Mouse (Mus musculus): ENCODE results near the gene Snx1. TPM values are rescaled to one million over a fixed set of nuclear protein-coding genes. Genes with fewer than 3 reads are reported as not detected.

The Snx1 gene
- polyA plus RNA-seq, 1 experiment from 2014 or later, result 75.9 TPM

DNA sequence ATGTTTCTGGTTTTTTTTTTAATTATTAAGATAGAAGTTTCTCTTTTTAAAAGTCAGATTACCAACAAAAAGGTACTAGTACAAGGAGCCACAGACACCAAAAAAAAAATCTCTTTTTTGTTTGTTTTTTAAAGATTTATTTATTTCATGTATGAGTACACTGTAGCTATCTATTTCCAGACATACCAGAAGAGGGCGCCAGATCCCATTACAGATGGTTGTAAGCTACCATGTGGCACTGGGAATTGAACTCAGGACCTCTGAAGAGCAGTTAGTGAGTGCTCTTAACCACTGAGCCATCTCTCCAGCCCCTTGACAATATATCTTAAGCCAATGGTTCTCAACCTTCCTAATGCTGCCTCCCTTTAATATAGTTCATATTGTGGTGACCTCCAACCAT is 72.8 kb downstream of the Snx1 start:
- H3K9me3 ChIP-seq (ENCODE audit: control insufficient read depth, low read length), result no peaks in the 10 kb centered on the region
- no peak overlapping the region for H3K4me2 ChIP-seq (replicated peaks)
- WGBS, result 23% methylated on average over 1 of the region's 1 CpGs
- no peak overlapping the region for H3K27ac ChIP-seq
- ATAC-seq (ENCODE audit: low FRiP score) (no peak), DNase-seq (ENCODE audit: low spot score) (no peak)
- H3K9ac ChIP-seq, result no peak overlapping the region
- H3K36me3 ChIP-seq (replicated peaks; ENCODE audit: control insufficient read depth, insufficient read depth), result no peaks in the 10 kb centered on the region
- no peak overlapping the region for H3K4me3 ChIP-seq (replicated peaks; ENCODE audit: low read length)
- no peaks in the 10 kb centered on the region for H3K27me3 ChIP-seq (ENCODE audit: control insufficient read depth, insufficient read depth, low read length)
- H3K4me1 ChIP-seq (replicated peaks; ENCODE audit: control insufficient read depth, insufficient read depth, low read length), result no peaks in the 10 kb centered on the region

DNA sequence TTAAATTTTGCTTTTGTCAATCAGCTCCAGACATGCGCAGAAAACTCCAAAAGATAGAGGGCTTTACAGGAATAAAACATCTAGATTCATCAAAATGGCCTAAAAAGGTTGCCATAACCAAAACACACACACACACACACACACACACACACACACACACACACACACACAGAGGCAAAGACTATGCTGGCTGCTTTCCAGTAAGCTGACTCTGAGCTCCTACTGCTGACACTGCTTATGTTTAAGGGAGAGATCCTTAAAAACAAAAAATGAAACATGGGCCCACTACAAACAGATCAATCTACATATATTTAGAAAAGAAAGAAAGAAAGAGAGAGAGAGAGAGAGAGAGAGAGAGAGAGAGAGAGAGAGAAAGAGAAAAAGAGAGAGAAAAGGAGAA is 73.7 kb downstream of the Snx1 start:
- H3K4me1 ChIP-seq (replicated peaks; ENCODE audit: control insufficient read depth, insufficient read depth, low read length), result no peaks in the 10 kb centered on the region
- no peak overlapping the region for H3K27ac ChIP-seq
- 91% methylated on average over 1 of the region's 1 CpGs for WGBS
- no peaks in the 10 kb centered on the region for H3K36me3 ChIP-seq (replicated peaks; ENCODE audit: control insufficient read depth, insufficient read depth)
- H3K4me2 ChIP-seq (replicated peaks), result no peak overlapping the region
- no peak for ATAC-seq (ENCODE audit: low FRiP score)
- no peak overlapping the region for H3K4me3 ChIP-seq (replicated peaks; ENCODE audit: low read length)
- no peaks in the 10 kb centered on the region for H3K27me3 ChIP-seq (ENCODE audit: control insufficient read depth, insufficient read depth, low read length)
- DNase-seq (ENCODE audit: low spot score), result no peak
- no peaks in the 10 kb centered on the region for H3K9me3 ChIP-seq (ENCODE audit: control insufficient read depth, low read length)
- no peak overlapping the region for H3K9ac ChIP-seq

DNA sequence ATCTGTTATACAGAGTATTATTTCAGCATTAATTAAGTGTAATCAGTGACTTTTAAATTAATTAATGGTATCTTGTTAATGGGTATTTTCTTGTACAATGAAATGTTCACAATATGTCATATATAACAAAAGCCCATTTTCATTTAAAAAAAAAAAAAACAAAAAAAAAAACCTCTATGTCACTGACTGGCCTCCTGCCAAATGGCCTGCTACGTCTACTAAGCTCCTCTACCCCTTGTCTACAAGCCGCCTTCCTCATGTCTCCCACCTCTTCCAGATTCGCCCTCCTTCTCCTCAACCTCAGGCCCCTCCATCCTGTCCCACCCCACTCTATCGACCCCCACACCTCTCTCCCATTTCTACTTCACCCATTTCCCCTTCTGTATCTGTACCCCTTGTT is 74.9 kb downstream of the Snx1 start:
- Histone ChIP-seq H3K27ac (no peak overlapping the region), H3K9me3 (ENCODE audit: control insufficient read depth, low read length) (no peaks in the 10 kb centered on the region), H3K27me3 (ENCODE audit: control insufficient read depth, insufficient read depth, low read length) (no peaks in the 10 kb centered on the region), H3K36me3 (replicated peaks; ENCODE audit: control insufficient read depth, insufficient read depth) (no peaks in the 10 kb centered on the region), H3K4me1 (replicated peaks; ENCODE audit: control insufficient read depth, insufficient read depth, low read length) (no peaks in the 10 kb centered on the region), H3K4me3 (replicated peaks; ENCODE audit: low read length) (no peak overlapping the region), H3K9ac (no peak overlapping the region), H3K4me2 (replicated peaks) (no peak overlapping the region)
- ATAC-seq (ENCODE audit: low FRiP score) (no peak), DNase-seq (ENCODE audit: low spot score) (no peak)
- 71% methylated on average over 4 of the region's 4 CpGs for whole genome bisulfite sequencing

DNA sequence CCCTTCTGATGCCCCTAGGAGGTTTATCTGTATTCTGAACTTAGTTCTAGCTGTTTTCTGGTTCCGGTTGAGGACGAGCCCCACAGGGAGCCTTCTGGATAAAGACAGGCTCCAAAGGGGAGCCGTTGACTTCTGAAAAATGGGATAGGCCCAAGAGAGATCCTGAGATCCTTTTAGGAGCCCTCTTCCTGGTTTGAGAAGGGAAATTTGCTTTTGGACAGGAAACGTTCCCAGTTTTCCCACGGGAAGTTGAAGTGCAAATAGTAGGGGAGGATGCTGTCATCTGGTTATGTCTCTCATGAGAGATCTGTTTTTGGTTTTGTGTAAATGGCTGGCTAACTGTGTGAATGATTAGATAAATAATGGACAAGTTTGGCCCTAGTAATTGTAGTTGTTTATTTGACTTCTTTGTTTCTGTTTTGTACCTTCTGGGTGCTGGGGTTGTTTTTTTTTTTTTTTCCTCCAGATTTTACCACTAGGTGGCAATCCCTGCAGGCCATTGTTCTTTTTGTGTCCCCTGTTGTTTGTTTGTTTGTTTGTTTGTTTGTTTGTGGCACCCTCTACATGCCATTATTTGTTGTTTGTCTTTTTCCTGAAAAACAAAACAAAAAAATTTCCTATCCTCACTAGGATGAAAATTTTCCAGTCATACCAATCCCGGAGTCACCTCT is 76.3 kb downstream of the Snx1 start:
- Histone ChIP-seq H3K4me3 (replicated peaks; ENCODE audit: low read length) (no peak overlapping the region), H3K4me2 (replicated peaks) (no peak overlapping the region), H3K27me3 (ENCODE audit: control insufficient read depth, insufficient read depth, low read length) (no peaks in the 10 kb centered on the region), H3K27ac (no peak overlapping the region), H3K4me1 (replicated peaks; ENCODE audit: control insufficient read depth, insufficient read depth, low read length) (no peaks in the 10 kb centered on the region), H3K36me3 (replicated peaks; ENCODE audit: control insufficient read depth, insufficient read depth) (no peaks in the 10 kb centered on the region; the same call in 1 of the 2 replicates), H3K9me3 (ENCODE audit: control insufficient read depth, low read length) (no peaks in the 10 kb centered on the region), H3K9ac (no peak overlapping the region)
- DNase-seq (ENCODE audit: low spot score) (no peak), ATAC-seq (ENCODE audit: low FRiP score) (no peak)
- WGBS, result 64% methylated on average over 6 of the region's 6 CpGs

DNA sequence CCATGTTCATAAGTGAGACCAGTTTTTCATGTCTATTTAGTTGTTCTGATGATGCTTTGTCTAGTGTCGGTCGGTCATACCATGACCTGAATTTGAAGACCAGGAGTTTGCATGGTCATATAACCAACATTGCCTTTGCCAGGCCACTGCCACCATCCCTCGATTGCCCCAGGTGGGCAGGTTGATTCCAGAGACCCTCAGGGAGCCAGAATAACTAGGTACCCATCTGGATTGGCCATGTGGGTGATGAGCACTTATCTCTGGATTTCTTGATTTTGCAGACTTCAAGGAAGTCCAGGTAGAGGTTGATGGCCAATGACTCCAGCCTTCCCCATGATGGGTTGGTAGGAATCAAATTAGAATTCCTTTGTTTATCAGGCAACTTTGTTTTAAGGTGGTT is 83.1 kb downstream of the Snx1 start:
- H3K4me2 ChIP-seq (replicated peaks), result no peak overlapping the region
- DNase-seq (ENCODE audit: low spot score) (no peak), ATAC-seq (ENCODE audit: low FRiP score) (no peak)
- no peak overlapping the region for H3K27ac ChIP-seq
- no peak overlapping the region for H3K4me3 ChIP-seq (replicated peaks; ENCODE audit: low read length)
- peaks cover 26% of the 10 kb centered on the region for H3K36me3 ChIP-seq (replicated peaks; ENCODE audit: control insufficient read depth, insufficient read depth)
- H3K9me3 ChIP-seq (ENCODE audit: control insufficient read depth, low read length), result no peaks in the 10 kb centered on the region
- H3K9ac ChIP-seq, result no peak overlapping the region
- no peaks in the 10 kb centered on the region for H3K4me1 ChIP-seq (replicated peaks; ENCODE audit: control insufficient read depth, insufficient read depth, low read length)
- no peaks in the 10 kb centered on the region for H3K27me3 ChIP-seq (ENCODE audit: control insufficient read depth, insufficient read depth, low read length)
- 99% methylated on average over 3 of the region's 3 CpGs for WGBS

DNA sequence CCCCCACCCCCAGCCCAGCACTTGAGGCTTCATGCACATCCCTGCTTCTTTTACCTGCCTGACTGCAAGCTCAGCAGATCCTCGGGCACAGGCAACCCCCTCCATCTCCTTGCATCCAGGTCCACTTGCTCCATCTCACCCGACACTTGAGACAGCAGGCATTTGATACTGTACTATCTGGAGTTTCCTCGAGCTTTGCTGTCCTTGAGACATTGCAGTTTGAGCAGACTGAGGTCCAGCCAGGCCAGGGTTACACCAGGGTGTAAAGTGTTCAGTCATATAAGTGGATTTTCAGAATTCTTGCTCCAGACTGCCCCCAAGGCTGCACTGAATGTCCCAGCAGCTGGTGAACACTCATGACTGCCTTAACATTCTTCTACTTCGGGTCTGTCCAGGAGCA is 84.1 kb downstream of the Snx1 start:
- WGBS, result 92% methylated on average over 4 of the region's 4 CpGs
- Histone ChIP-seq H3K27ac (no peak overlapping the region), H3K4me2 (replicated peaks) (no peak overlapping the region), H3K36me3 (replicated peaks; ENCODE audit: control insufficient read depth, insufficient read depth) (peaks cover 33% of the 10 kb centered on the region), H3K4me1 (replicated peaks; ENCODE audit: control insufficient read depth, insufficient read depth, low read length) (no peaks in the 10 kb centered on the region), H3K9me3 (ENCODE audit: control insufficient read depth, low read length) (no peaks in the 10 kb centered on the region), H3K27me3 (ENCODE audit: control insufficient read depth, insufficient read depth, low read length) (no peaks in the 10 kb centered on the region), H3K9ac (no peak overlapping the region), H3K4me3 (replicated peaks; ENCODE audit: low read length) (no peak overlapping the region)
- ATAC-seq (ENCODE audit: low FRiP score) (no peak), DNase-seq (ENCODE audit: low spot score) (no peak)

DNA sequence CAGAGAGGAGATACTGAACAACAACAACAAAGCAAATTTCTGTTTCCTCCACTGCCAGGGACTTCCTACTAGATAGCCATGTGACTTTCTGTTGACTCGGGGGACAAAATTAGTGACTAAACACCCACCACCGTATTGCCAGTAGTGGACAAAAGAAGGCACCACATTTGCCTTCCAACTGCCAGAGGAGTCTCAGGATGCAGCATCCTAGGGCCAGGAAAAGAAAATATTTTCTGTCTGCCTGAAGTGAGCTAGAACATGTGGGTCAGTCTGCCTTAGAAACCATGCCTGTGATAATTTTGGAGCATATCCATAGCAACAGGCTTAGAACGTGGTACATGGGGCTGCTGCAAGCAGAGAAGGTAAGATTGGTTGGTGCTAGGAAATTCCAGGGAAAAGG is 85.6 kb downstream of the Snx1 start:
- H3K9ac ChIP-seq, result no peak overlapping the region
- no peak overlapping the region for H3K4me3 ChIP-seq (replicated peaks; ENCODE audit: low read length)
- H3K27me3 ChIP-seq (ENCODE audit: control insufficient read depth, insufficient read depth, low read length), result no peaks in the 10 kb centered on the region
- peaks cover 40% of the 10 kb centered on the region for H3K36me3 ChIP-seq (replicated peaks; ENCODE audit: control insufficient read depth, insufficient read depth)
- DNase-seq (ENCODE audit: low spot score), result no peak
- no peaks in the 10 kb centered on the region for H3K9me3 ChIP-seq (ENCODE audit: control insufficient read depth, low read length)
- ATAC-seq (ENCODE audit: low FRiP score), result no peak
- no peak overlapping the region for H3K27ac ChIP-seq
- H3K4me2 ChIP-seq (replicated peaks), result no peak overlapping the region
- no peaks in the 10 kb centered on the region for H3K4me1 ChIP-seq (replicated peaks; ENCODE audit: control insufficient read depth, insufficient read depth, low read length)
- WGBS, result 93% methylated on average over 3 of the region's 3 CpGs

DNA sequence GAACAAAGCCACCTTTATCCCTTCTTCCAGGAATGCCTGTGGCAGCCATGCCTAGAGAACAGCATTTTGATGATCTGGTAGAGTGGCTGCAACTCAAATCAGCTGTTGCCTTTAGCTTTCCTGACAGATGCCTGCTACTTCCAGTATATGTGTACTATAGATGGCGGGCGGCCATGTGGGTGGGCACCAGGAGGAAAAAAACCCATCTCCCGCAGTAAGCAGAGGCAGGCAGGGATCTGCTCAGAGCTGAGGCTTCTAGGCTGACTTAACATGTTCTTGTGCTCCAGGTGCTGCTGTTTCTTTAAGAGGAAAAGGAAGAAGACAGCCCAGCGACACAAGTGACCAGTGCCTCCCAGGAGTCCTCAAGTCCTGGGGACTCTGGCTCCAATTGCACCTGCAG is 87.1 kb downstream of the Snx1 start:
- Histone ChIP-seq H3K27ac (no peak overlapping the region), H3K9me3 (ENCODE audit: control insufficient read depth, low read length) (no peaks in the 10 kb centered on the region), H3K4me3 (replicated peaks; ENCODE audit: low read length) (no peak overlapping the region), H3K9ac (no peak overlapping the region), H3K4me2 (replicated peaks) (no peak overlapping the region), H3K36me3 (replicated peaks; ENCODE audit: control insufficient read depth, insufficient read depth) (peaks cover 51% of the 10 kb centered on the region), H3K4me1 (replicated peaks; ENCODE audit: control insufficient read depth, insufficient read depth, low read length) (no peaks in the 10 kb centered on the region), H3K27me3 (ENCODE audit: control insufficient read depth, insufficient read depth, low read length) (no peaks in the 10 kb centered on the region)
- 92% methylated on average over 4 of the region's 4 CpGs for WGBS
- ATAC-seq (ENCODE audit: low FRiP score), result no peak
- no peak for DNase-seq (ENCODE audit: low spot score)

DNA sequence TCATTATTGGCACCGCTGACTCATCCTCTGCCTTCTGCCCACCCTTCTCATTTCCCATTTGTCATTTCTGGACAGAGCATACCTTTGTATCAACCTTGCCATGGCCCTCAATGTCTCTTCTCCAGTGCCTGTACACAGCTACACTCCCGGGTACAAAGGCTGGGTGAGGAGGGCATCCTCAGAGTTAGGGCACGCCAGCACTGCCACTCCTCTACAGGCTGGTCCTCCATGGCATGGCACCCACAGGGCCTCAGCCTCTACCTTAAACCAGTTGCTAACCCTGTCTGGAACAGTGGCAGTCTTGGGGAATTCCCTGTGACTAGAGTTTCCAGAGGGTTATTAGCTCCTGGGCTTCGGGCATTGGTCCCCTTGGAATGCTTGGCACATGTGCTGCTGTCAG is 87.8 kb downstream of the Snx1 start:
- no peak overlapping the region for H3K27ac ChIP-seq
- no peaks in the 10 kb centered on the region for H3K9me3 ChIP-seq (ENCODE audit: control insufficient read depth, low read length)
- no peaks in the 10 kb centered on the region for H3K4me1 ChIP-seq (replicated peaks; ENCODE audit: control insufficient read depth, insufficient read depth, low read length)
- H3K4me2 ChIP-seq (replicated peaks), result no peak overlapping the region
- WGBS, result 94% methylated on average over 4 of the region's 4 CpGs
- no peaks in the 10 kb centered on the region for H3K27me3 ChIP-seq (ENCODE audit: control insufficient read depth, insufficient read depth, low read length)
- no peak overlapping the region for H3K4me3 ChIP-seq (replicated peaks; ENCODE audit: low read length)
- DNase-seq (ENCODE audit: low spot score) (no peak), ATAC-seq (ENCODE audit: low FRiP score) (no peak)
- H3K36me3 ChIP-seq (replicated peaks; ENCODE audit: control insufficient read depth, insufficient read depth), result peaks cover 54% of the 10 kb centered on the region
- H3K9ac ChIP-seq, result no peak overlapping the region
